Comparison of ENCODE assay signal across 8 mouse cellular contexts in the genomic region with DNA sequence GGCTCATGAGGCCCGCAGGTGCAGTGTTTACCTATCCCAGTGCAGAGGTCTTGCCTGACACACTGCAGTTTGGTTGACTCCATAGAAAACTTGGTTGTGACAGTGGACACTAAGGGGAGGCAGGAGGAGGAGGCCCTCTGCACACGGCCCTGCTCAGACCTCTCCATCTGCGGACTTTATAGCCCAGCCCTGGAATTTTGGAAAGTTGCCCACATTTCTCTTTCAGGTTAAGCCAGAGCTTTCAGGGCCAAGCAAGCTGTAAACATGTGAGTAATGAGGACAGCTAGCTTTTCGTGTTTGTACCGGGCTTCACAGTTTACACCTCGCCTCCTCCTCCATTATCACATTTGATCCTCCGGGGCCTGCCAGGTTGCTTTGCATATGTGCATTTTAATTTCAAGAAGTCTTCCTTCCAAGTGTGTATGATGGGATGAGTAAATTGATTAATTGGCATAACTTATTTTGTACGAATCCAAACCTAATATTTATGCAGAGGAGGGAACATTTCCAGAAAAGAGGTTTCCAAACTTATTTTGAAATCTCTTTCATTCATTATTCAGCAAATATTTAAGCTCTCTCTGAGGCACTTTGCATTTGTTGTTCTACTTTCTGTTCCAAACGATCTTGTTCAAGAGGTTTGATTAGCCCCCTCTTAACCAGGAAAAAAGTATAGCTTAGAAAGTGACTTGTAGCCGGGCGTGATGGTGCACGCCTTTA.
DNase-seq lines count a peak whose midpoint lies in the region; ATAC-seq lines count a peak whose summit lies in the region.

No protein-coding gene starts in this region.

- no peak overlapping the region for H3K27ac ChIP-seq in hindbrain, embryonic 16.5 days (ENCODE audit: low read depth, low read length)
- no peak overlapping the region for H3K27ac ChIP-seq in hindbrain, embryonic 12.5 days
- H3K27ac ChIP-seq in liver, embryonic 16.5 days (ENCODE audit: low read length): peak overlapping the region; percentile 53

- 62% methylated on average over 12 of the region's 12 CpGs for WGBS in hindbrain, embryonic 16.5 days
- WGBS in hindbrain, embryonic 12.5 days: 83% methylated on average over 12 of the region's 12 CpGs
- 67% methylated on average over 12 of the region's 12 CpGs for WGBS in liver, embryonic 16.5 days (ENCODE audit: insufficient replicate concordance)

- H3K36me3 ChIP-seq in hindbrain, embryonic 16.5 days (ENCODE audit: control insufficient read depth, insufficient read depth, low read length): peaks cover 8% of the 10 kb centered on the region; the same call in 1 of the 2 replicates
- H3K36me3 ChIP-seq in hindbrain, embryonic 12.5 days: peaks cover 10% of the 10 kb centered on the region
- no peaks in the 10 kb centered on the region for H3K36me3 ChIP-seq in liver, embryonic 16.5 days (ENCODE audit: control insufficient read depth, insufficient read depth)

- H3K9ac ChIP-seq in hindbrain, embryonic 16.5 days (ENCODE audit: low read depth, low read length): no peak overlapping the region
- no peak overlapping the region for H3K9ac ChIP-seq in hindbrain, embryonic 12.5 days
- H3K9ac ChIP-seq in liver, embryonic 16.5 days (ENCODE audit: low read depth, low read length): no peak overlapping the region

- no peaks in the 10 kb centered on the region for H3K9me3 ChIP-seq in hindbrain, embryonic 16.5 days (ENCODE audit: control insufficient read depth, low read length)
- H3K9me3 ChIP-seq in hindbrain, embryonic 12.5 days (replicated peaks): no peaks in the 10 kb centered on the region
- H3K9me3 ChIP-seq in liver, embryonic 16.5 days (replicated peaks; ENCODE audit: control insufficient read depth, low read length): no peaks in the 10 kb centered on the region

- H3K27me3 ChIP-seq in hindbrain, embryonic 16.5 days (replicated peaks; ENCODE audit: control insufficient read depth, insufficient read depth, low read length): no peaks in the 10 kb centered on the region
- no peaks in the 10 kb centered on the region for H3K27me3 ChIP-seq in hindbrain, embryonic 12.5 days
- no peaks in the 10 kb centered on the region for H3K27me3 ChIP-seq in liver, embryonic 16.5 days (ENCODE audit: control insufficient read depth, insufficient read depth, low read depth, low read length)

- DNase-seq in adrenal gland, postnatal 14 days: peak; percentile 83
- DNase-seq in cerebellum, postnatal 14 days: peak; percentile 32 to 57
- DNase-seq in yolk sac, embryonic 10.5 days (ENCODE audit: low spot score): no peak
- no peak for DNase-seq in left cerebral cortex, adult 11 months (ENCODE audit: low spot score)

- H3K4me2 ChIP-seq in hindbrain, embryonic 16.5 days (ENCODE audit: low read length): no peak overlapping the region
- H3K4me2 ChIP-seq in hindbrain, embryonic 12.5 days (replicated peaks): no peak overlapping the region
- no peak overlapping the region for H3K4me2 ChIP-seq in liver, embryonic 16.5 days (ENCODE audit: low read depth, low read length)

- ATAC-seq in hindbrain, embryonic 16.5 days: peak; percentile 5; the same call in 1 of the 2 replicates
- ATAC-seq in hindbrain, embryonic 12.5 days (ENCODE audit: low FRiP score): no peak
- peak; percentile 83 for ATAC-seq in liver, embryonic 16.5 days (ENCODE audit: low read depth)
- ATAC-seq in erythroblast, adult 5-6 weeks (replicated peaks; ENCODE audit: low FRiP score, poor library complexity, severe bottlenecking): no peak

- peaks cover 14% of the 10 kb centered on the region for H3K4me1 ChIP-seq in hindbrain, embryonic 16.5 days (ENCODE audit: control insufficient read depth, insufficient read depth, low read depth, low read length)
- peaks cover 9% of the 10 kb centered on the region for H3K4me1 ChIP-seq in hindbrain, embryonic 12.5 days
- H3K4me1 ChIP-seq in liver, embryonic 16.5 days (ENCODE audit: control insufficient read depth, low read depth, low read length): peaks cover 7% of the 10 kb centered on the region

- H3K4me3 ChIP-seq in hindbrain, embryonic 16.5 days (ENCODE audit: low read length): no peak overlapping the region
- no peak overlapping the region for H3K4me3 ChIP-seq in hindbrain, embryonic 12.5 days
- H3K4me3 ChIP-seq in liver, embryonic 16.5 days (ENCODE audit: low read depth, low read length): no peak overlapping the region

Comparison
In these comparisons a context has a peak if more than half of its experiments do, and no peak if none do; other contexts are left out.
1. ATAC-seq: peak in hindbrain, embryonic 16.5 days (single experiment) and liver, embryonic 16.5 days (single experiment); none in hindbrain, embryonic 12.5 days (single experiment) and erythroblast, adult 5-6 weeks (single experiment).
2. DNase-seq: peak in adrenal gland, postnatal 14 days (single experiment) and cerebellum, postnatal 14 days (2 of 2); none in yolk sac, embryonic 10.5 days (single experiment) and left cerebral cortex, adult 11 months (single experiment).